Mouse (Mus musculus) kidney, adult 2 months (tissue): Measurements from ENCODE around the gene Cdkn1b. TPM values are rescaled to one million over a fixed set of nuclear protein-coding genes. Genes with fewer than 3 reads are reported as not detected.

Source experiments
- DNase-seq: peaks from one replicate; pipeline ENCODE4 v3.0.0; 2021
- H3K27ac ChIP-seq: fragments of 200-500 bp; 2 replicates; pipeline ENCODE4 v1.5.1; 2012; ENCODE audit warnings: low read depth, low read length, control low read depth, inconsistent platforms; ENCODE audit not compliant: insufficient read depth
- H3K27me3 ChIP-seq: fragments of 200-500 bp; replicated peaks from 2 replicates; pipeline ENCODE4 v1.6.1; 2012; ENCODE audit warnings: mild to moderate bottlenecking, moderate library complexity, low read length, inconsistent platforms; ENCODE audit not compliant: control insufficient read depth, insufficient read depth
- H3K36me3 ChIP-seq: fragments of 200-500 bp; 2 replicates; pipeline ENCODE4 v1.6.1; 2012; ENCODE audit warnings: mild to moderate bottlenecking, moderate library complexity, low read length, inconsistent platforms; ENCODE audit not compliant: control insufficient read depth, insufficient read depth
- H3K4me1 ChIP-seq: fragments of 200-500 bp; 2 replicates; pipeline ENCODE4 v1.6.1; 2011; ENCODE audit warnings: low read length; ENCODE audit not compliant: control insufficient read depth, insufficient read depth
- H3K4me3 ChIP-seq: fragments of 200-500 bp; 2 replicates; pipeline ENCODE4 v1.5.1; 2011; ENCODE audit warnings: mild to moderate bottlenecking, low read depth, low read length, control low read depth; ENCODE audit not compliant: insufficient read depth
- CTCF ChIP-seq: fragments of 200-500 bp; conservative IDR thresholded peaks from 2 replicates; pipeline ENCODE4 v1.5.1; 2011; ENCODE audit warnings: low read depth, mild to moderate bottlenecking, control low read depth, low read length, moderate library complexity, mixed read lengths; ENCODE audit not compliant: insufficient read depth, insufficient read length
- POLR2A ChIP-seq: fragments of 200-500 bp; IDR thresholded peaks from one replicate; pipeline ENCODE4 v1.6.1; 2011; ENCODE audit warnings: low read depth, low read length, control low read depth
- WGBS: fragments of 180-500 bp; shearing (Covaris S2); methylation state at CpG from one replicate; pipeline ENCODE4 v1.1.7; 2018; 5-methylcytosine and 5-hydroxymethylcytosine counted together
- polyA plus RNA-seq: library from polyadenylated mRNA; depleted of rRNA; stranded (reverse); fragments of >200 nt; gene quantifications from 2 replicates; pipeline ENCODE4 v1.2.3, GENCODE M21; 2012

Cdkn1b gene
- polyA plus RNA-seq, 1 experiment, result 17.1 TPM

DNA sequence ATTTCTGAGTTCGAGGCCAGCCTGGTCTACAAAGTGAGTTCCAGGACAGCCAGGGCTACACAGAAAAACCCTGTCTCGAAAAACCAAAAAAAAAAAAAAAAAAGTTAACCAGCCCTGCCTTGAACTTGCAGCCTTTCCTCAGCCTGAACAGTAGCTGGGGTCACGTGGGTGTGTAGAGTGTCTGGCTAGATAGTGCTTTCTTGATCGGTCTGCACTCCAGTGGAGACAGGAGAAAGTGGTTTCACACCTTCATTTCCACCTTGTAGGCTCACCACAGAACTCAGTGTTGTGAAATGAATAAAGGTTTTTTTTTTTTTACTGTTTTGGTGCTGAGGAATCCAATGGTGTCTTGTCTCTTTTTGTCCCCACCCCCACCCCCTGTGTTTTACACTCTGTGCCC, 16.8 kb upstream of the Cdkn1b start:
- H3K27me3 ChIP-seq, result no peaks in the 10 kb centered on the region
- H3K4me1 ChIP-seq, result no peaks in the 10 kb centered on the region; the same call in 1 of the 2 replicates
- H3K4me3 ChIP-seq, result no peak overlapping the region
- no peaks in the 10 kb centered on the region for H3K36me3 ChIP-seq
- DNase-seq, result no peak
- H3K27ac ChIP-seq, result no peak overlapping the region
- 76% methylated on average over 3 of the region's 4 CpGs for WGBS
- TF ChIP-seq CTCF (no peak), POLR2A (no peak)

DNA sequence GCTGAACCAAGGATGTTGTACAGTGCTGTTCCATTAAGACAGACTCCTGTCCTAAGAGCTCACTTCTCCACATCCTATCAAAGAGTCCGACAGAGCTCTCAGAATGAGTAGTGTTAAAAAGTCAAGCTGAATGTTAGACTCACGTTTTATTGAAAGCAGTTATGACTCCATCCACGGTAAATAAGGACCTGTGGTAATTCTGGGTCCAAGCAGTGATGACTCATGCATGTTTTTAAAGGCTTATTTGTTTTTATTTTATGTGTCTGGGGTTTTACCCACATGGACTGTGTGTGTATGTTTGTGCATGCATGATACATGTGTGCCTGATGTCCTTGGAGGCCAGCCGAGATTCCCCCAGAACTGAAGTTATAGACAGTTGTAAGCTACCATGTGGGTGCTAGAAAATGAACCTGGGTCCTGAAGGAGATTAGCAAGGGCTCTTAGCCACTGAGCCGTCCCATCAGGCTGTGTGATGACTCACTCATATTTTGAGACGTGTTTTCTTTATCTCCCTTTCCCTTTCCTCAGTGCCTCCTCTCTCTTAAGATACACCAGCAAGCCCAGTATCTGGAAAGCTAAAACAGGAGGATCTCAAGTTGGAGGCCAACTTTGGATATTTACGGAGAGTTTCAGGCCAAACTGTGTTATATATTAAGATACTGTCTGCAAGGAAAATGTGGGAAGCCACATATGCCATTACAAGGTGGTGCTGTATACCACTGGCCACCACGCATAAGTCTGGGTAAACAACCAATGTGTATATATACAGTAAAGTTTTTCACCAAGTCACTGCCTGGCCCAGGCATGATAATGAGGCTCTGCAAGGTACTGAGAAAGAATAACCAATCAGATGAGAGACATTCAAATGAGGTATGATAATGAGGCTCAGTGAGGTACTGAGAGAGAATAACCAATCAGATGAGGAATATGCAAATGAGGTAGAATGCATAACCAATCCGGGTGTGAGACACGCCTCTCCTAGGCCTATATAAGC, 16.0 kb upstream of the Cdkn1b start:
- Histone ChIP-seq H3K36me3 (no peaks in the 10 kb centered on the region), H3K27ac (no peak overlapping the region), H3K27me3 (no peaks in the 10 kb centered on the region), H3K4me3 (no peak overlapping the region), H3K4me1 (no peaks in the 10 kb centered on the region; the same call in 1 of the 2 replicates)
- WGBS, result 92% methylated on average over 10 of the region's 10 CpGs
- TF ChIP-seq POLR2A, result no peak
- TF ChIP-seq CTCF, result no peak
- no peak for DNase-seq

DNA sequence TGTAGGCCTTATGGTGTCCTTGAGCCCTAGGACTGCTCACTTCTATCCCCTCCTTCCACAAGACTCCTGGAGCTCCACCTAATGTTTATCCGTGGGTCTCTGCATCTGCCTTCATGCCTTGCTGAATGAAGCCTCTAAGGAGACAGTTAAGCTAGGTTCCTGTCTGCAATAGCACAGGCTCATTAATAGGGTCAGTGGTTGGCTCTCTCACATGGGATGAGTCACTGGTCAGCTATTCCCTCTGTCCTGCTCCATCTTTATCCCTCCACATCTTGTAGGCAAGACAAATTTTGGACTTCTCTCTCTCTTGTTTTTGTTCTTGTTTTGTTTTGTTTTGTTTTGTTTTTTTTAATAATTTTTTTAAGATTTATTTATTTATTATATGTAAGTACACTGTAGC, 14.4 kb upstream of the Cdkn1b start:
- WGBS, result 81% methylated on average over 1 of the region's 1 CpGs
- H3K4me3 ChIP-seq, result no peak overlapping the region
- no peak overlapping the region for H3K27ac ChIP-seq
- TF ChIP-seq POLR2A (no peak), CTCF (no peak)
- DNase-seq, result no peak
- no peaks in the 10 kb centered on the region for H3K27me3 ChIP-seq
- no peaks in the 10 kb centered on the region for H3K4me1 ChIP-seq
- no peaks in the 10 kb centered on the region for H3K36me3 ChIP-seq

DNA sequence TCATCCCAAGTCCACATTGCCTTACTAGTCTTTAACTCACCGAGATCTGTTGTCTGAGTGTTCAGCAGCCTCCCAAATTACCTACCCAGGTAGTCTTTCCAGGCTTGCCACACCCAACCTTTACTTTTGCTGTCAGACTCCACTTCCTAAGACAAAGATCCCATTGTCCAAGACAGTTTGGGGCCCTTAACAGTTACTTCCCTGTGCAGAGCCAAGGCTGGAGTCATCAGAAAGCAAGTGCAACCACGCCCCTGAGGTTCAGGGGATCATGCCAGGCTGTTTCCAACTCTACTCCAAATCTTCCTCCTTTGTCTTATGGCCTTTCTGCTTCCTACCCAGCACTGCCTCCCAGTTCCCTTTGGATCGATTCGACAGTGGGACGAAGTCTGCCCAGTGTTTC, 5.7 kb upstream of the Cdkn1b start:
- no peak for TF ChIP-seq CTCF
- TF ChIP-seq POLR2A, result no peak
- no peak overlapping the region for H3K4me3 ChIP-seq
- WGBS, result 97% methylated on average over 5 of the region's 5 CpGs
- H3K27me3 ChIP-seq, result no peaks in the 10 kb centered on the region
- peaks cover 3% of the 10 kb centered on the region; the same call in 1 of the 2 replicates for H3K4me1 ChIP-seq
- H3K36me3 ChIP-seq, result no peaks in the 10 kb centered on the region
- H3K27ac ChIP-seq, result no peak overlapping the region
- DNase-seq, result no peak

DNA sequence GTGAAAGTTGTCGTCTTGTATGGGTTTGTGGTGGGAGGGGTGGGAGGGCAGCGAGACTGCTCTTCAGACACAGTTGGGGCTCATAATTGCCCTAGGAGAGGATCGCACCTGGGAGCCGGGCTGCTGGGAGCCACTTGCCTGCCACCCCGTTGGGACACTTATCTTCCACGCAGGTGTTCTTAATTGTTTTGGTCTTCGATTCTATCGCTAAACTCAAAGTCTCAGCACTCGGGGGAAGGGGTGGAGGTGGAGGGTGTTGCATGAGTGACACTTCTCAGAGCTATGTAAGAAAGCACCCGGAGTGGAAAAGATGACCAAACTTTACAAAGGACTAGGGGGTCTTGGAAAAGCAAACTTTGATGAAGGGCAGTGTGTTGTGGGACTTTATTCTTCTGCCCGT, 3.6 kb upstream of the Cdkn1b start:
- Histone ChIP-seq H3K4me1 (peaks cover 3% of the 10 kb centered on the region; the same call in 1 of the 2 replicates), H3K27me3 (no peaks in the 10 kb centered on the region), H3K27ac (peak overlapping the region; percentile 84), H3K4me3 (peak overlapping the region; percentile 66), H3K36me3 (no peaks in the 10 kb centered on the region)
- 2% methylated on average over 11 of the region's 11 CpGs for WGBS
- peak; percentile 33 for DNase-seq
- TF ChIP-seq POLR2A (no peak), CTCF (no peak)

DNA sequence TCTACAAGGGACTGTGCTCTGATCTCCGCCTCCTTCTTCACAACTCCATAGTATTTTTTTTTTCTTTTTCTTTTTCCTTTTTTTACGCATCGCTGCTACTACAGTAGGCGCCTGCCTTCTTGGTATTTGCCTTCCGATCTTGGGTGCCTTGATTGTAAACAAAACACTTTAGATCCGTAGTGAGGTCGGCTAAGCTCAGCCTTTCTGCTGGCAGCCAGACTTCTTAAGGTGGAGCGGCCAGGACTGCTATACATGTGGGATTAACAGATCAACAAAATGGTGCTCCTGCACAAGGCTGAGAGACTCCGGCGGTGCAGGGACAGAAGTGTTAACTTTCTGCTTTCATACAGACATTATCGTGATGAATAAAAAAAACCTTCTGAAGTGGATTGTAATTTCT, 3.1 kb upstream of the Cdkn1b start:
- 1% methylated on average over 11 of the region's 11 CpGs for WGBS
- H3K4me1 ChIP-seq, result peaks cover 3% of the 10 kb centered on the region; the same call in 1 of the 2 replicates
- peak overlapping the region; percentile 84 for H3K27ac ChIP-seq
- H3K36me3 ChIP-seq, result no peaks in the 10 kb centered on the region; the same call in 1 of the 2 replicates
- H3K4me3 ChIP-seq, result peak overlapping the region; percentile 66
- H3K27me3 ChIP-seq, result no peaks in the 10 kb centered on the region
- TF ChIP-seq CTCF, result no peak
- TF ChIP-seq POLR2A, result no peak
- DNase-seq, result peak; percentile 88

DNA sequence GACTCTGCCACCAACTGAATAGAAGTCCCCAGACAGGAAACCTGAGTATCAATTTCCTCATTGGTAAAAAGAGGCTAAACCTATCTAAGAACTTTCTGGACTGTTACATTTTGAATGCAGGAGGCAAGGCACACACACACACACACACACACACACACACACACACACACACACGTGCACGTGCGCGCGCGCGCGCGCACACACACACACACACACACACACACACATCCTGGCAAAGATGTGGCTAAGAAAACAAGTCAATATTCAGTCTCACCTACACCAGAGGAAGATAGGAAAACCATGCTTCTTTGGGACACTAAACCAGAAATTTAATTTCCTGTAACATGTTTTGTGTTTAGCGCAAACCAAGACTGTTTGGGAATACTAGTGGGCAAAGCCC, 1.4 kb upstream of the Cdkn1b start:
- H3K27ac ChIP-seq, result no peak overlapping the region
- no peaks in the 10 kb centered on the region; the same call in 1 of the 2 replicates for H3K36me3 ChIP-seq
- WGBS, result 83% methylated on average over 10 of the region's 10 CpGs
- no peak for TF ChIP-seq POLR2A
- TF ChIP-seq CTCF, result no peak
- H3K27me3 ChIP-seq, result no peaks in the 10 kb centered on the region
- no peak for DNase-seq
- no peak overlapping the region for H3K4me3 ChIP-seq
- H3K4me1 ChIP-seq, result peaks cover 3% of the 10 kb centered on the region; the same call in 1 of the 2 replicates
